Mouse (Mus musculus) bone marrow, adult 2 months (tissue): Measurements from ENCODE around the gene Zfp3.

Experiments used
- CTCF ChIP-seq: fragments of 200-500 bp; IDR thresholded peaks from 2 replicates; pipeline ENCODE4 v1.5.1; 2011; ENCODE audit warnings: low read length, control low read depth; ENCODE audit not compliant: control insufficient read depth, insufficient read depth
- POLR2A ChIP-seq: fragments of 200-500 bp; IDR thresholded peaks from 2 replicates; pipeline ENCODE4 v1.6.1; 2011; ENCODE audit warnings: low read depth, mild to moderate bottlenecking, control low read depth, low read length, borderline replicate concordance; ENCODE audit not compliant: control insufficient read depth

- TF ChIP-seq POLR2A (no peak), CTCF (no peak)
Measured at GRCm38 (mm10) chr11:70752337-70753017, 11.5 kb upstream of the Zfp3 start.
